Mouse (Mus musculus): ENCODE results near the gene Pon3. TPM values are rescaled to one million over a fixed set of nuclear protein-coding genes. Genes with fewer than 3 reads are reported as not detected.

Pon3 gene
- total RNA-seq, 2 experiments from 2014 or later: 8.9 to 11.7 TPM

GRCm38 (mm10) chr6:5188938-5189337, 67.1 kb downstream of the Pon3 start:
- no peak for ATAC-seq (replicated peaks; ENCODE audit: low FRiP score, poor library complexity, severe bottlenecking)

DNA sequence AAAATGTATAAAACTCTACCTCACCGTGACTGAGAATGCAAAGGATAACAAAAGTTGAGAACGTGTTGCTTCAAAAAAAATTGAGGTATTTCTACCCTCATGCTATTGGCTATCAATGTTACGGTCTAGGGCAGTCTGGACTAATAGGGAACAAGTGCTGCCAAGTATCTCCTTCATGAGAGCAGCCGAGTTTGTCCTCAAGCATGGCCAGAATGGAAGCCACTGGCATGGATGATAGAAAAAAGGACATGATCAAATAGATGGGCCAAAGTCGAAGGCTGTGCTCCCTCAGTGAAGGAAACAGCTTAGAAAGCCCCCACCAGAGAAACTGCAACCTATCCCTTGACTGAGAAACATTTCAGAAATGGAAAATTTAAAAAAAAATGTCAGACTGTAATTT, 68.0 kb downstream of the Pon3 start:
- no peak for ATAC-seq (replicated peaks; ENCODE audit: low FRiP score, poor library complexity, severe bottlenecking)

DNA sequence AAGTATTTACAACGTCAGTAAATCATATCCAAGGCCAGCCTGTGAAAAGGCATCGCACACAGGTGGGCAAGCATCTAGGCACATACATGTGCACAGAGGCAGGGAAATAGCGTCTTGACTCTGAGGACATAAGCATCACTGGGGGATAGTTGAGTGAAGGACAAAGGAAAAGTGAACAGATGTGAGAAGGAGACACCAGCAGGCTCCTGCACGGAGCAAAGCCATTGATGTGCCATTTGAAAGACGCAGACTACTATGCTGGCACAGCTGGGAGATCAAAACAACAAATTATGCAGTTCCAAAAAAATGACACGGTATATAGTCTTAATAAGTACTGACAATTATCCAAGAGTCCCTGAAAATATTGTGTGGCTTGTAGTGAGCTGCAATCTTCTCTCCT, 68.5 kb downstream of the Pon3 start:
- ATAC-seq (replicated peaks; ENCODE audit: low FRiP score, poor library complexity, severe bottlenecking): no peak

DNA sequence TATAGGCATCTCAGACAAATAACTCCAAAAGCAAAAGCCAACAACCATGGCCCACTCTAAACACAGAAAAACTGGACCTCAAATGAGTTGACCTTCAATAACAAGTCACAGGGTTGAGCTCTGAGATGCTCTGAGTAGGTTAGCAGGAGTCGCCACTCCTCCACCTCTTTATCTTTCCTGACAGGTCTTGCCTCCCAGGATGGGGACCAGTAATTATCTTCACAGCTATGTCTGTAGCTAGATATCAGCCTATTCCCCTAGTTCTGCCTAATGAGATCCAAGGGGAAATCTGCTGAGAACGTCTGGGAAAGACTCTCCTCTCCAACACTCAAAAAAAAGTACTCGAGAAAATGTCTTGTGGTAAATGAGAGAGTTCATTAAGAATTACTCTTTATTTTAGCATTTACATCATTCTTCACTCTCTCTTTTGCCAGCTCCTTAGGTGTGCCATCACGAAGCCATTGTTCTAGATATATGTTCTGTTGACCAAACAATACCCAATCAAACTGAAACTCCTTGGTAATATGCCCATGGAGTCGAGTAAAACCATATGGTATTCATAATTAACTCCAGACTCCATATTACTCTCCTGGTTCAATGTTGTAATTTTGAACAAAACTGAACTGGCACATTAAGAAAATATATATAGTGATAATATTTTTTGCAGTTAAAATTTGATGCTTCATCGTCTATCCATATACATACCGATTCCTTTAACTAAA, 69.7 kb downstream of the Pon3 start:
- peak; percentile 90 for ATAC-seq (replicated peaks; ENCODE audit: low FRiP score, poor library complexity, severe bottlenecking)

DNA sequence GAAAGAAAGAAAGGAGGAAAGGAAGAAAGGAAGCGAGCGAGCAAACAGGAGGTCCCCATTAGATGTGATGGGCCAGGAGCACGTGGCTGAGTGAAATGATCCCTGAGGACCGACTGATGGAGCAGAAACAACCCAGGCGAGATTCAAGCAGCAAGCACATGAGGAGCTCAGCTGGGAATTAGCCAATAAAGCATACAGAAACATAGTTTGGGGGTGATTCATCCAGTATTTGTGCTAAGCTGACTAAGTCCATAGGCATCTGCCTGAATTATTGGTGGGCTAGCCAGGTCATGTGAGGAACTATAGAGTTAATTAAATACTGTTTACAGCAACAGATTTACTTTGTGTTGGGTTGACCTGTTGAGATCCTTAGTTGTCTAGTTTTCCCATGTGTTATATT, 75.4 kb downstream of the Pon3 start:
- ATAC-seq (replicated peaks; ENCODE audit: low FRiP score, poor library complexity, severe bottlenecking): no peak

- ATAC-seq (replicated peaks; ENCODE audit: low FRiP score, poor library complexity, severe bottlenecking): no peak
Measured at GRCm38 (mm10) chr6:5179189-5179588, 76.9 kb downstream of the Pon3 start.

GRCm38 (mm10) chr6:5177967-5178891, 77.9 kb downstream of the Pon3 start:
- no peak for ATAC-seq (replicated peaks; ENCODE audit: low FRiP score, poor library complexity, severe bottlenecking)

GRCm38 (mm10) chr6:5174179-5174812, 81.8 kb downstream of the Pon3 start:
- ATAC-seq (replicated peaks; ENCODE audit: low FRiP score, poor library complexity, severe bottlenecking): no peak

DNA sequence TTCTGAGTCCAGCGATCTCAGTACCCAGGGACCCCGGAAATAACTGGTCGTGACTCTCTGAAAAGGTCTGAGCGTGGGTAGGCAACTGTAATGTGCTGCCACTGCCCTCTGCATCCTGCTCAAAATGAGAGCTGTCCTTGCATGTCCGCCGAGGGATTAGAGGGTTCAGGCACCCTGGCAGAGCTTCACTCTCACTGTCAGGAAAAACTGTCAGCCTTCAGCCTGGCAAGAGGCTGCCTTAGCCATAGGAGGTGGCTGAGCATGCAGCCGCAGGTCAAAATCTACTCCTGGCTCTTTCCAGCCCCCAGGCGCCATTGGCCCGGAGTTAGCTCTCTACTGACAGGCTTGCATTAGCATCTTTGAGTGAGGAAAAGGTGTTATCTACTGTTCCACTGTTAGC, 83.5 kb downstream of the Pon3 start:
- ATAC-seq (replicated peaks; ENCODE audit: low FRiP score, poor library complexity, severe bottlenecking): no peak

GRCm38 (mm10) chr6:5171418-5171817, 84.7 kb downstream of the Pon3 start:
- ATAC-seq (replicated peaks; ENCODE audit: low FRiP score, poor library complexity, severe bottlenecking): no peak

Other genes starting within 250 kb of the Pon3 start
- gene Pon1, start 62.3 kb downstream of the Pon3 start, total RNA-seq (2015; ENCODE audit: low replicate concordance): not detected in 2 replicates
- gene Pon1, start 62.3 kb downstream of the Pon3 start, total RNA-seq (2017; ENCODE audit: low replicate concordance): 0.60 TPM in 1 of 2 replicates, not detected in the other
- gene Pon2, start 42.2 kb upstream of the Pon3 start, total RNA-seq (2015; ENCODE audit: low replicate concordance): 57.6 and 68.1 TPM in 2 replicates
- gene Pon2, start 42.2 kb upstream of the Pon3 start, total RNA-seq (2017; ENCODE audit: low replicate concordance): 43.8 and 45.8 TPM in 2 replicates
- gene Asb4, start 127.1 kb upstream of the Pon3 start, total RNA-seq (2015; ENCODE audit: low replicate concordance): not detected in 2 replicates
- not detected in 2 replicates for gene Asb4, start 127.1 kb upstream of the Pon3 start, total RNA-seq (2017; ENCODE audit: low replicate concordance)
- not detected in 2 replicates for gene Pdk4, start 240.0 kb upstream of the Pon3 start, total RNA-seq (2015; ENCODE audit: low replicate concordance)
- not detected in 2 replicates for gene Pdk4, start 240.0 kb upstream of the Pon3 start, total RNA-seq (2017; ENCODE audit: low replicate concordance)

Measured in erythroblast, adult 5-6 weeks (primary cell).